Mouse (Mus musculus) adrenal gland, postnatal 10 days (tissue): ENCODE results near the gene Gxylt1. TPM values are rescaled to one million over a fixed set of nuclear protein-coding genes. Genes with fewer than 3 reads are reported as not detected.
"Not testable (repeated sequence)": the region's sequence is repeated elsewhere in the genome, so short reads cannot be mapped to it uniquely, and the experiment has no call there.

ENCODE experiments used
- DNase-seq: peaks from one replicate; pipeline ENCODE4 v3.0.0; 2021; ENCODE audit warnings: mixed read lengths
- total RNA-seq, 2 experiments: library from RNA; stranded (reverse); gene quantifications; 2 replicates each; pipeline ENCODE4 v1.2.3; 2021

Gxylt1 gene
- total RNA-seq, 2 experiments from 2014 or later = 22.5 to 26.8 TPM

DNA sequence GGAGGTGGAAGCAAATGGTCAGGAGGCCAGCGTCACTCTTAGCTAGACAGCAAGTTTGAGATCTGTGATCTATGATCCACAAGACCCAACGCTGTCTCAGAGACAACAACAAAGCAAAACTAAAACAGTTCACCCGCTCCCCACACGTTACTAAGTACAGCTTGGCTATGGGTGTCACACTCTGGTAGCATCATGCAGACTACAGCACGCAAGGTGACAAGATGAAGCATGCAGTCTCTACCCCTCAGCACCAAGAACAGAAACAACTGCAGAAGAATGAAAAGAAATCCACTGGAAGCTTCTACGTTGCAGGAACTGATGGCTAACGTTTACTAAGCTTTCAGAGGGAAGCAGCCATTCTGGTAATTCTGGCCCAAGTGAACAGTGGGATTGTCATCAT, 11.4 kb downstream of the Gxylt1 start:
- DNase-seq = no peak

DNA sequence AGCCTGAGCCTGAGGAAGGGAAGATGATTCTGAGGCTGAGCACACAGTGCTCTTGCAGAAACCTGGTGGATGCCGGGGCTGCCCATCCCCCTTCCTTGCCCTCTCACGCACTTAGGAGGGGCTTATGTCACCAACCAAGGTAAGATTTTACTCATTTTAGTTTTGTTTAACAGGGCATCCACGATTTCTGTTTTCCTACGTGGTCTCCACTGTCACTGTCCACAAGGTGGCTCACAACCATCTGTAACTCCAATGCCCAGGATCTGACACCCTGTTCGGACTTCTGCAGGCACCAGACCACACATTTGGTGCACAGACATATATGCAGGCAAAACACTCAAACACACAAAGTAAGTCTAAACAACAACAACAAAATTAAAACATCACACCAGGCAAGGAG, 12.2 kb downstream of the Gxylt1 start:
- DNase-seq = no peak

DNA sequence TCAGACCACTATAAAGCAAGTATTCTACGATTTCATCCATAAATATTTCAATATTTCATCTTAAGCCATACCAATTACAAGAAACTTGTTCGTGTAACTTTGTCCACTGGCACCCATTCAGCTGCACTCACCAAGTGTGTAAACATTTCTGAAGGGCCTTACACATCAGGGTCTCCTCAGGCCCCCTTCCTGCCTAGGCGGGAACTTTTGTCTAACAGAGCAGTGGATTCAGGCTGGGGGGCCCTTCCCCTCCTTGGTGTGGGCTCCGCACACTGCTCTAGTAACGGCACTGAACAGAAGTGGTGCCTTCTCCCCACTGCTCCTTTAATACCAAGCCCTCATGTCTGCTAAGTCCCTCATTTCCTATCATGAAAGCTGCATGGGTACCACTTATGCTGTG, 12.7 kb downstream of the Gxylt1 start:
- DNase-seq = no peak

DNA sequence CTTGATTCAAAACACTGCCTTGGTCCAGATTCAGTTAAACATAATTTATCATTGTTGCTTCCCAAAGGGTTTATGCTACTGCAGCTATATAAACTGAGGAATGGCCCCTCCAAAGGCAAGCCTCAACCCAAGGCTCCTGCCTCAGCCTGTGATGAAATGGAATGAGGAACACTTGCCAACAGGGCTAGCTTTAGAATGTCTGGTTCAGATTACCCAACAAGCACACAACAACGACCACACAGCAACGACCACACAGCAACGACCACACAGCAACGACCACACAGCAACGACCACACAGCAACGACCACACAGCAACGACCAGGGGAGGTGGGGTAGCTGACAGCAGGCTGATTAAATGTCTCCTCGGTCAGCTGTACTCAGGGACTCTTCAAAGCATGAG, 15.0 kb downstream of the Gxylt1 start:
- DNase-seq = no peak

DNA sequence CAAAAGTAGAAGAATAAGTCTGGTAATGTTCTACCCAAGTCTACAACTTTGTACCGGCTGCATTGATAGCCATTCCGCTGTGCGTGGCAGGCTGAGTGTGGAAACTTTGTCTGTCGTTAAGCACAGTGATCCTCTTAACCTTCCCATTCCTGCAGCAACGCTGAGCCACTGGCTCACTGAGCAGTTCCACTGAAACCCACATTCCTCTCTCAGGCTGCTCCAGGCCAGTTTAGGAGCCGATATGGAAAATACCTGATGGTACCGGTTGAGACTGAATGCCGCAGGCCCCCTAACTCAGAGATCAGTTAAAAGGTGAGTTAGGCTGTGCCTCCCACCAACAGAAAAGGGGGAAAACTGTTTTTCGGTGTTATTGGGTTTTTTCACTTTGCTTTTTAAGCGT, 19.7 kb downstream of the Gxylt1 start:
- no peak for DNase-seq

DNA sequence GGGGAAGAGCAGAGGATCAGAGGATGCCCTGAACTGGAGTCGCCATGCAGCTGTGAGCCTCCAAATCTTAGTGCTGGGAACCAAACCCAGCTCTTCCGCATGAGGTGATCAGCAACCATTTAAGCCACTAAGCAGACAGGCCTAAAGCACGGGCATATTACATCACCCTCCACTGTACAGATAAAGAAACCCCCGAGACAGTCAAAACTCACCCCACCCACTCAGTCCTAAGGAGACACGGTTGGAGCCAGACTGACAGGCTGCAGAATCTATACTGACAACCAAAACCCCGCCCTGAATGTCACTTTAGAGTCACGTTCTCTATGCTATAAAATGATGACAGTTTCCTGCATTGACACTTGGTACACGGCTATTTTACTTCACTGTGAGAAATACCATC, 21.8 kb downstream of the Gxylt1 start:
- DNase-seq = no peak

DNA sequence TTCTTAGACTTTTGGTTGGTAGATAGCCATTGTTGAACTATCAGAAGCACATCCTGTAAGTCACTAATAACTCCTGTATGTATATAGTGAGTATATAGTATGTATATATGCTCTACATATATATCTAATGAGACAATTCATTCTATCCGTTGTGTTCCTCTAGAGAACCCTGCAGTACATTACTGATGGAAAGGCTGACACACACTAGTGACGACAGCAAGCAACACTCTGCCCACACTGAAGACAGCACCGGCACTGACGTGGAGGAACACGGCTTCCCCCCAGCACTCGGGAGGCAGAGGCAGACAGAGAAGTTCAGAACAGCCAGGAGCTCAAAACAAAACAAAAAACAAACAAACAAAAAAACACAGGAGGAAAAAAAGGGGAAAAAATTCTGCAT, 22.6 kb downstream of the Gxylt1 start:
- DNase-seq = no peak

DNA sequence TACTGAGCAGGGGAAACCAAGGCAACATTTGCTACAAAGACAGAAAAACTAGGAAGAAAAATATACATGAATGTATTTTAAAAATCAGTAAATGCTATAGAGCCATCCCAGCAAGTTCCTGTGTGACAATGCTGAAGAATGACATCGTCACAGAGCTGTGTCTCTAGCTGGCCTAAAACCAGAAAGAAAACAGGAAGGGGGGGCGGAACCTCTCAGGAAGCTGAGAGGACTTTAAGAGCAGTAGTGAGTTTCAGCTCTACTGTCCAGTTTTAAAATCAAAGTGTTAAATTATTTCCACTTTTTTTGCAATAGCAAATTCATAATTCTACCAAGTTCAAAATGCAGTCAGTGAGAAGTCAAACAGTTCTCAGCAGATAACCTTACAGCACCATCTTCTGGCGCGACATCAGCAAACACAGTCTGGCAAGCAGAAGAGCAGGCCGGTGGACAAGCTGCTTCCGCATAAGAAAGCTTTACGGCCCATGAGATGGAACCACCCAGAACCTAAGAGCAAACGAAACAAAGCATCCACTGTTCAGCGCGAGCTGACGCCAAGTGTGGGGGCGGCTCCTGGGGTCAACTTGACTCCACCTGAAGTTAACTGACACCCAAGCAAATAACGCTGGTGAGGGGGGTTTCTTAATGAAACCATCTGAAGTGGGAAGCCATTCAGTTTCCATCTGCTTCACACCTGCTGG, 23.3 kb downstream of the Gxylt1 start:
- DNase-seq = no peak

DNA sequence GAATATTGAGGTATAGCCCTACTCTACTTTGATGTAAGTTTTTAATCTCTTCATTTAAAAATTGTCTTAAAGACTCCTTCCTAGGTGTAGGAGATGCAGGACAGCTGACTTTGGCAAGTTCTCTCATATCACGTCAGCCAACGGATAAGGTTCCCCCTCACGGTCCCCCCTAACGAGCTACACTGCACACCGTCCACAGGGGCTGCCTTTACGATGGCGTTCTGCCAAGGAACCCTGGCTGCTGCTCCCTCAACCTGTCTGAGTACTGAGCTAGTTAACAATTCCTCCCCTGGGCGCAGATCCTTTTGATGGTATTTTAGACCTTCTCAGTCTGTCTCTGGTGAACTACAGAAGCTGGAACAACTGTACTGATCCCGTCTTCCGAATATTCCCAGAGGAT, 31.8 kb downstream of the Gxylt1 start:
- DNase-seq = no peak

DNA sequence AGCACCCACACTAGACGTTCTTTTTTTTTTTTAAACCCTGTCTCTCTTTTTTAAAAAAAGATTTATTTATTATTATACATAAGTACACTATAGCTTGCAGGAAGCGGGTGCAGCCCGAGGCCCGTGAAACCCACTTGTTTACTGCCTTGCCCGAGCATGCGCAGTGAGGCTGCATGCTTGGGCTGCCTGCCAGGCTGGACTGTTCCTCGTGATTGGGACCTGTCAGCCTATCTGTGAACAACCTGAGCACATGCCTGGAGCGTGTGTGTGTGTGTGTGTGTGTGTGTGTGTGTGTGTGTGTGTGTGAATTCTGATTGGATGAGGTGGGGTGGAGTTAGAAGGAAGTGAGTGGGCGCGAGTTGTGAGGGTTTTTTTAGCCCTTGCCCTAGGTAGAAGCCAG, 38.5 kb downstream of the Gxylt1 start:
- DNase-seq = not testable (repeated sequence)

DNA sequence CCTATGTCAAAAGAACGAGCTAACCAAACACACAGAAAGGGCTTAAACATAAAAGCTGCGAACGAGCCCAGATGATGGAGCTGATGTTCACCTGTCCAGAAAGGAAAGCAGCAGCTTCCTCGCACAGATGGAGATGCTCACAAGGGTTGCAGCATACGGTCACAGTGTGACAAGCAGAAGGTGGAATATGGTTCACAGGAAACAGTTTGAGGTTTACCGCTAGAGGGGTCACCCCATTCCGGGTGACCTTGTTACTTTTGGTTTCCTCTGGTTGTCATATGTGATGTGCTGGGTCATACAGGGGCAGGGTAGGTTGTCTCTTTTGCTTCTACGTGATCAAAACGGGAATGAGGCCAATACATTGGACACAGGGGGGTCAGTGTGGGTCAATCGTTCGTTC, 46.0 kb downstream of the Gxylt1 start:
- no peak for DNase-seq

DNA sequence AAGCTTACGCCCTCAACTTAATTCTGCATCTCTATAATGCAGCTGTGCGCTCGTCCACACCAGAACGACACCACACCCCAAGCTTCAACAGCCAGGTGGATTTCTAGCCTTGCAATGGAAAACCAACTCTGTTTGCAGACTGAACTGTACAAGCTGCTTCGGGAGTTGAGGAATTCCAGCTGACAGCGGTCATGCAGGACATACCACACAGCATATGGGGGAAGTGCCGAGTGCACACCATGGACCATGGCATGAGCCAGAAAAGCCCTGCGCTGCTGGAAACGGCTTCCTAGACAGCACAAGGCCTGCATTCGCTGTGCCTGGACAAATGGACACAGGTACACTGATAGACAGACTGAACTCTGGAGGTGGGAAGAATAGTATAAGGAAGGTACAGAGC, 46.6 kb downstream of the Gxylt1 start:
- DNase-seq = no peak

DNA sequence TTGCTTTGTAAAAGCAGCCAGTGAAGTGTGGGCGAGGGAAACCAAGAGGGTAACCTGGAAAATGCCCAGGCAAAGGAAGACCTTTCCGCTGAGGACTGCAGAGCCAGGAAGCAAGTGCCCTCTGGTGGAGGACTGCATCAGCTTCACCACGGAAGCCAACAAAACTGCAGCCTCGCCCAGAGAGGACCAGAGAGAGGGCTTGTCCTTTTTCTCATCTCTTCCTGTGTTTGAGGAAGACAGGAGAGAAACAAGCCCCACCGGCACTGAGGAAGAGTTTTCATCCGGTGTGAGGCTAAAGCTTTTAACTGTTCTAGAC, 47.3 kb downstream of the Gxylt1 start:
- peak; percentile 56 for DNase-seq

DNA sequence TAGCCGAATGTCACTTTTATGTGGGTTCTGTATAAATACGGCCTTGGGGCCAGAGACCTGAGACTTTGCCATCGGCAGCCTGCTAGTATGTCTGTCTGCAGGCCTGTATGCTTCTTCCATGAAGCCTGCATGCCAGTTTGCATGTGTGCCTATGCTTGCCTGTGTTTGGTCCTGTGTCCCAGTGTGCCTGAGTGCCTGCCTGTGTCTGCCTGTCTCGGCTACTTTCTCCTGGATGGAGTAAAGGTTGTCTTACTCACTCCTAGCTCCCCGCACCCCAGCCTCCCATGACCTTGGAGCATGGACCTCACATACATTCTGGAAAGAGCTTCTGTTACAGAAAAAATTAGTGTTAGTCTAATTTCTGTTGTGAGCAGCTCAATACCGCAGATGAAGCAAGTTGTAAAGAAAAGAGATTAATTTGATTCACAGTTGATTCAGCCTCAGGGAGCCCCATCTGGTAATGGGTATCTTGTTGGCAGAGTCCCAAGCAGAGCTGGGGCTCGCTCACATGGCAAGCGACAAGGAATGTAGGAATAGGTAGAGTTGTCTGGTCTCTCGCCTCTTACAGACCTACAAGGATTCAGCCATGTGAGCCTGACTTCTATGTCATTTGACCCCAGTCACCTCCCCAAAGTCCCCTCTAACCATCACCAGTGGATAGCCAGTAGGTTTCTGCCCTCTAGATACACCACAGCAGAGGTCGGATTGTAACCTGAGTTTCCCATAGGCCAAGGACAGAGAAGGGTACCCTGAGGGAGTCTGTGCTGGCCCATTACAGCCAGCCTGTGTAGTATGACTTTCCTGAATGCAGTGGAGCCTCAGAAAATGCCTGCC, 47.8 kb downstream of the Gxylt1 start:
- no peak for DNase-seq

DNA sequence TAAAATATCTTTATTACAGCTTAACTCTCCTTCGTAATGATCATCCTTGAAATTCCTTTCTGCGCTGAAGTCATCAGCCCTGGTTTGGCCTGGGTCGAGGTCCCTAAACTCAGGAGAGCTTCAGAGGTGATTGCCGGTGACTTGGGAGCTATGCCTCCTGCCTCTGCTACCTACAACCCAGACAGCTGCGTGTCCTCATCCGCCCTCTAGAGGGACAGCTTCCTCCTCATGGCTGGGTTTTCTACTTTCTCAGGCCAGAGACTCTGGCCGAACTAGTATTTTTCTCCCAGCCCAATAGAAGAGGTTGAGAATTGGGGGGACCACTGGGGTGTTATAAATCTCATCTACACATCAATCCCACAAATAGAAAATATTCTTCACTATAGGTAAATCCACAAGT, 52.5 kb downstream of the Gxylt1 start:
- peak; percentile 19 for DNase-seq

DNA sequence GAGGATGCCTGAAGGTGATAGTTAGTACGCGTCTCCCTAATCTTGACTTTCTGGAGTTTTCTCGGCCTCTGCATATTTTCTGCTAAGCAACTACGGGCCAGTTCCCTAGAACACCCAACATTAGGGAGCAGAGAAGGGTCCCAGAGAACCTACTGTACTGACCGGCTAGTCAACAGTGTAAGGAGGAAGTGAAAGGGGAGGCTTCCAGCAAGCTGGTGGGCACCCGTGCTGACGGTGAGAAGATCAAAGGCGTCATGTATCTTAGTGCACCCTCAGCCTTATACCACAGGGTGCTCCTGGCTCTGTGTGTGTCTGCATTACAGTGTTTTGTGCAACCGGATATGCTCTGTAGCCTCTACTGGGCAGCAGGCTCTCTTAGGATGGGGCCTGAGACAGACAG, 62.4 kb downstream of the Gxylt1 start:
- DNase-seq = no peak

DNA sequence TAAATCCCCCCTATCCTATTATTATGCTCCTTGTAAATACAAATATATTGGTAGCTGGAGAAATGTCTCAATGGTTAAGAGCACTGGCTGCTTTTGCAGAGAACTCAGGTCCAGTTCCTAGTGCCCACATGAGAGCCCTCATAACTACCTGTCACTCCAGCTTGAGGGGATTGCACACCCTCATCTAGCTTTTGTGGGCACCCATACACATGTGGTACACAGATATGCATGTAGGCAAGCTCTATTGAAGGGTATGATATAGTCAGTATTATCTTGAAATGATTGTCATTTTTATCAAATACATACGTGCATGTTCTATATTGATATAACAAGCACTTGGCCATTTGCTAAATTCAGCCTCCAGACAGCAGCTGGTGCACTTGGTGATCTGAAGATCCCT, 70.1 kb downstream of the Gxylt1 start:
- DNase-seq = no peak

DNA sequence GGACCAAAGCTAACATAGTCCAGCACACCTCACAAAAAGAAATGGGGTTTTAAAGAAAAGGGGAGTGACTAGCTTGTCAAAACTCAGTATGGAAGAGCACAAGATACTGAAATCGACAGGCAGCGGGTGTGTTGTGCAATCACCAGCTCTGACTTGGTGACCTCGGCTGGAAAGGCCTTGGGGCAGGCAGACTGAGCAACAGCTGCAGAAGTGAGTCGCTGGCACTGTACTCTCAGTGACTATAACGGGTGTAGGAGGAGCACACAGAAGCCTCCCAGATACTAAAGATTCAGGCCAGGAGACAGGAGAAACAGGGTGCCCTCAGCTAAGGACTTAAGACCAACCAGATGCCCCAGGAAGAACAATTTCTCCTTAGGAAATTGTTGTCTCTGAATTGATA, 73.0 kb downstream of the Gxylt1 start:
- DNase-seq = peak; percentile 67

DNA sequence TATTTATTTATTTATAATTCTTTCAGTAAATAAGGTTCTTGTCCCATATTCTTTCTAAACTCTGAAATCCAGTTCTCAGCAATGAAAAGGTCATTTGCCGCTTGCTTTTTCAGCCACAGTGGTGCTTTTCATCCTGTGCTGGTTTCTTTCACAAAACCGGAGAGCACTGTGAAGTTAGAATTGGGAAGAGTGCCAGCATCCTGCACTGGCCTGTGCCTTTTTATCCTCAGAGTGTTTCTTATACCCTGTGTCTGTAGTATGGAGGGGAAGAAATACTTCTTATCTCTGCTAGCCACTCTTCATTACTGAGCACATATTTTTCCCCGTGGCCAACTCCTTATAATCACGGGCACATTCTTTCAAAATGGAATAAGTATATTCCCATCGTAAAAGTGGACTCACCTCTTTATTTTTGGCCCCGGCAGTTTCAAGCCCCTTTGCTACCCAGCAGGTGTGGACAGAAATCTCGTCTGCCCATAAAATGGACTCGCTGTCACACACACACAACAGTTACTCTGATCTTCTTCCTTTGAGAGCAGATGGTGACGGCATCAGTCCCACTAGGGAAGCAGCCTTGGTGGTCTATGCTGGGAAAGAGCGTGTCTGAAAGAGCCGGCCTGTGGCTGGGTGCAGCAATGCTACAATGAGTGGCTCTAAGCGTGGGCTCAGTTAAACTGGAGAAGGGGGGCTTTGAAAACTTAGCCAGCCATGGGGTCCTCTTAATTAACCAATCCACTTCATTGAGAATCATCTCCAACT, 83.4 kb downstream of the Gxylt1 start:
- no peak for DNase-seq
